Mouse (Mus musculus) megakaryocyte-erythroid progenitor cell, adult 5-6 weeks (primary cell): ENCODE measurements around the gene Clpb. TPM values are rescaled to one million over a fixed set of nuclear protein-coding genes. Genes with fewer than 3 reads are reported as not detected.

Experiments used
- ATAC-seq: replicated peaks from 2 replicates; pipeline ENCODE4 v1.8.0; 2016; ENCODE audit warnings: mild to moderate bottlenecking, inconsistent platforms; ENCODE audit not compliant: severe bottlenecking, poor library complexity, low FRiP score, low TSS enrichment
- total RNA-seq, 2 experiments: library from RNA; stranded (forward) in 1 of 2; stranded (reverse) in 1 of 2; fragments of 200-1000, 215-1000 nt in 1 of 2; fragments of >200 nt in 1 of 2; fragmentation: Nextera tagmentation in 1 of 2; gene quantifications; 2 replicates each; pipeline ENCODE4 v1.2.3; 2014 to 2017

The Clpb gene
- total RNA-seq, 2 experiments from 2014 or later, result 26.2 to 28.3 TPM

- peak; percentile 81 for ATAC-seq
Measured at GRCm38 (mm10) chr7:101710236-101710635, 46.8 kb downstream of the Clpb start.

GRCm38 (mm10) chr7:101713828-101714400 lies 50.5 kb downstream of the Clpb start:
- ATAC-seq, result no peak

GRCm38 (mm10) chr7:101715041-101715551 lies 51.7 kb downstream of the Clpb start:
- no peak for ATAC-seq

- ATAC-seq, result no peak
Measured at GRCm38 (mm10) chr7:101720356-101720755, 56.9 kb downstream of the Clpb start.

- 0 out of 2 replicates have a peak, but pooled peaks have one; percentile 53 for ATAC-seq
Measured at GRCm38 (mm10) chr7:101725081-101725480, 61.6 kb downstream of the Clpb start.

- ATAC-seq, result no peak
Measured at GRCm38 (mm10) chr7:101726980-101727379, 63.5 kb downstream of the Clpb start.

- ATAC-seq, result no peak
Measured at GRCm38 (mm10) chr7:101732096-101732495, 68.7 kb downstream of the Clpb start.

GRCm38 (mm10) chr7:101733042-101733441 lies 69.6 kb downstream of the Clpb start:
- no peak for ATAC-seq

GRCm38 (mm10) chr7:101735297-101735696 lies 71.9 kb downstream of the Clpb start:
- ATAC-seq, result no peak

- ATAC-seq, result peak; percentile 74
Measured at GRCm38 (mm10) chr7:101737735-101738134, 74.3 kb downstream of the Clpb start.

- no peak for ATAC-seq
Measured at GRCm38 (mm10) chr7:101739602-101740001, 76.2 kb downstream of the Clpb start.

- no peak for ATAC-seq
Measured at GRCm38 (mm10) chr7:101743487-101743886, 80.1 kb downstream of the Clpb start.

- no peak for ATAC-seq
Measured at GRCm38 (mm10) chr7:101746559-101747334, 83.3 kb downstream of the Clpb start.

- no peak for ATAC-seq
Measured at GRCm38 (mm10) chr7:101750268-101750667, 86.8 kb downstream of the Clpb start.

- no peak for ATAC-seq
Measured at GRCm38 (mm10) chr7:101752346-101752745, 88.9 kb downstream of the Clpb start.

GRCm38 (mm10) chr7:101753492-101753891 lies 90.1 kb downstream of the Clpb start:
- no peak for ATAC-seq

- no peak for ATAC-seq
Measured at GRCm38 (mm10) chr7:101754416-101754815, 91.0 kb downstream of the Clpb start.

GRCm38 (mm10) chr7:101755301-101755700 lies 91.9 kb downstream of the Clpb start:
- no peak for ATAC-seq

GRCm38 (mm10) chr7:101761899-101762780 lies 98.7 kb downstream of the Clpb start:
- ATAC-seq, result no peak

GRCm38 (mm10) chr7:101767335-101767907 lies 104.0 kb downstream of the Clpb start:
- no peak for ATAC-seq
